Mouse (Mus musculus): ENCODE measurements around the gene Fbxw27. TPM values are rescaled to one million over a fixed set of nuclear protein-coding genes. Genes with fewer than 3 reads are reported as not detected.
"Not testable (repeated sequence)": the region's sequence is repeated elsewhere in the genome, so short reads cannot be mapped to it uniquely, and the experiment has no call there.

The Fbxw27 gene
- polyA plus RNA-seq, 1 experiment from 2014 or later = not detected

DNA sequence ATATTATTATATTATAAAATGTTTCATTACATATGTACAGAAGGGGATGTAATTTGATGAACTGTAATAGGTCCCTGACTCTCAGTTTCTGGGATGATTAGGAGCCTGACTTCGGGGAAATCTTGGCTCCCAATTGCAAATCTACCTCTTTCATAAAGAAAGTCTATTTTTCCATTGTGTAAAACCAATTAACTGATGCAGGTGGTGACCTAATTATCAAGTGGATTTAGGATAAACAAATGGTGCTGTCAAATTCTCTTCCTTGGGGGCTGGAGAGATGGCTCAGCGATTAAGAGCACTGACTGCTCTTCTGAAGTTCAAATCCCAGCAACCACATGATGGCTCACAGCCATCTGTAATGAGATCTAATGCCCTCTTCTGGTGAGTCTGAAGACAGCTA lies 5.3 kb upstream of the Fbxw27 start:
- H3K27ac ChIP-seq = no peak overlapping the region
- no peaks in the 10 kb centered on the region for H3K4me1 ChIP-seq
- H3K9me3 ChIP-seq (replicated peaks) = no peaks in the 10 kb centered on the region
- H3K9ac ChIP-seq = no peak overlapping the region
- WGBS = 72% methylated on average over 2 of the region's 2 CpGs
- H3K36me3 ChIP-seq = no peaks in the 10 kb centered on the region
- H3K27me3 ChIP-seq = no peaks in the 10 kb centered on the region
- no peak overlapping the region for H3K4me2 ChIP-seq (replicated peaks)
- no peak overlapping the region for H3K4me3 ChIP-seq
- ATAC-seq (ENCODE audit: low FRiP score) = no peak

GRCm38 (mm10) chr9:109795221-109795620 lies 4.8 kb upstream of the Fbxw27 start:
- 82% methylated on average over 2 of the region's 2 CpGs for WGBS
- H3K4me1 ChIP-seq = no peaks in the 10 kb centered on the region
- no peak overlapping the region for H3K4me3 ChIP-seq
- H3K27me3 ChIP-seq = no peaks in the 10 kb centered on the region
- no peak overlapping the region for H3K9ac ChIP-seq
- H3K9me3 ChIP-seq (replicated peaks) = no peaks in the 10 kb centered on the region
- H3K4me2 ChIP-seq (replicated peaks) = no peak overlapping the region
- H3K27ac ChIP-seq = no peak overlapping the region
- no peak for ATAC-seq (ENCODE audit: low FRiP score)
- no peaks in the 10 kb centered on the region for H3K36me3 ChIP-seq

DNA sequence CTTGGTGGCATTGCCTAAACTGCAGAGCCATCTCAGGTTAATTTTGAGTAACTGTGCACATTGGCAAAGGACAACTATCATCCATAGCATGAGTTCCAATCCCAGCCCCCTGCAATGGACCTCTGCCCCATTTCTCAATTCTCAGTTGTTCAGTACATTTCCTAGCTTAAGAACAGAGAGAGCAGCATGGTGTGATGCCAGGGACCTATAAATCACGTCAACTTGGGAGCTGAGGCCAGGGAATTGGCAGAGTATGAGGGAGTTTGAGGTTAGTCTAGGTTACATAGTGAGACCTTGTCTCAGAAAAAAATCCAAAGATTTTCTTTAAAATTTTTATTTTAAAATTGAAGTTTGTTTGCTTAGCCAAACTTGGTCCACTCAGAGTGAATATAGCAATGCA lies 23.6 kb downstream of the Fbxw27 start:
- H3K4me2 ChIP-seq (replicated peaks); H3K36me3 ChIP-seq; H3K27me3 ChIP-seq; H3K4me3 ChIP-seq; ATAC-seq (ENCODE audit: low FRiP score); H3K9me3 ChIP-seq (replicated peaks); H3K4me1 ChIP-seq; H3K27ac ChIP-seq; H3K9ac ChIP-seq: not testable (repeated sequence)
- 68% methylated on average over 1 of the region's 1 CpGs for WGBS

DNA sequence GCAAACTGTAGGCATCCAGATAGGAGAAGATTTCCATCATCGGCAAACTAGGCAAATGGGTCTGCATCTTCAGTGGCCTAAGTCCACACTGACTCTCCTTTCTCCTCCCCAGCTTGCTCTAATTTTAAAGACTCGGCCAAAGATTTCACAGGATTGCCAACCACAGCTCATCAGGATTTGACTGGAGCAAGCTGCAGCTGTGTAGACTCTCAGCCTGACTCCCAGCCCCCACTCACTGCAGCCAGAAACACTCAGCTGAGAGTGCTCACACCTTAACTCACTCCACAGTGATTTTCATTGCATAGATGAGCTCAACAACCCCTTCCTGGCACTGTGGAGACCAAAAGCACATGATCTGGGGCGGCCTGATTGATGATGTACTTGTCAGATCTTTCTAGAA lies 44.5 kb downstream of the Fbxw27 start, which contains the start of gene Fbxw26:
Fbxw26 (minus strand) TSS at position 101 of the 400 bp plus-strand sequence.
- WGBS = 94% methylated on average over 3 of the region's 3 CpGs
- not testable (repeated sequence) for H3K27me3 ChIP-seq; H3K4me3 ChIP-seq; H3K9ac ChIP-seq; H3K9me3 ChIP-seq (replicated peaks); H3K4me1 ChIP-seq; H3K36me3 ChIP-seq; ATAC-seq (ENCODE audit: low FRiP score); H3K27ac ChIP-seq; H3K4me2 ChIP-seq (replicated peaks)

Other genes with a start within 250 kb of the Fbxw27 start
- gene Fbxw15, start 222.4 kb downstream of the Fbxw27 start, polyA plus RNA-seq (2016; fragmentation: Nextera tagmentation; extraction: Ambion mirVana) = 0.14 and 0.17 TPM in 2 replicates
- gene Fbxw24, start 164.6 kb downstream of the Fbxw27 start, polyA plus RNA-seq (2016; fragmentation: Nextera tagmentation; extraction: Ambion mirVana) = 0.16 and 0.18 TPM in 2 replicates
- not detected in 2 replicates for gene Fbxw25, start 126.0 kb downstream of the Fbxw27 start, polyA plus RNA-seq (2016; fragmentation: Nextera tagmentation; extraction: Ambion mirVana)
- not detected in 2 replicates for gene Fbxw18, start 88.0 kb downstream of the Fbxw27 start, polyA plus RNA-seq (2016; fragmentation: Nextera tagmentation; extraction: Ambion mirVana)
- not detected in 2 replicates for gene Fbxw26, start 44.6 kb downstream of the Fbxw27 start, polyA plus RNA-seq (2016; fragmentation: Nextera tagmentation; extraction: Ambion mirVana)
- not detected in 2 replicates for gene Spink8, start 21.6 kb upstream of the Fbxw27 start, polyA plus RNA-seq (2016; fragmentation: Nextera tagmentation; extraction: Ambion mirVana)
- gene Nme6, start 42.1 kb upstream of the Fbxw27 start, polyA plus RNA-seq (2016; fragmentation: Nextera tagmentation; extraction: Ambion mirVana) = 60.4 and 68.7 TPM in 2 replicates
- 1.9 and 2.0 TPM in 2 replicates for gene Camp, start 58.9 kb upstream of the Fbxw27 start, polyA plus RNA-seq (2016; fragmentation: Nextera tagmentation; extraction: Ambion mirVana)
- 34.0 and 35.5 TPM in 2 replicates for gene Cdc25a, start 84.9 kb upstream of the Fbxw27 start, polyA plus RNA-seq (2016; fragmentation: Nextera tagmentation; extraction: Ambion mirVana)
- 137 and 164 TPM in 2 replicates for gene Map4, start 140.8 kb upstream of the Fbxw27 start, polyA plus RNA-seq (2016; fragmentation: Nextera tagmentation; extraction: Ambion mirVana)